Mouse (Mus musculus) kidney, adult 2 months (tissue): ENCODE data around the gene Ripply3.

Experiments
- CTCF ChIP-seq: fragments of 200-500 bp; conservative IDR thresholded peaks from 2 replicates; pipeline ENCODE4 v1.5.1; 2011; ENCODE audit warnings: low read depth, mild to moderate bottlenecking, control low read depth, low read length, moderate library complexity, mixed read lengths; ENCODE audit not compliant: insufficient read depth, insufficient read length
- POLR2A ChIP-seq: fragments of 200-500 bp; IDR thresholded peaks from one replicate; pipeline ENCODE4 v1.6.1; 2011; ENCODE audit warnings: low read depth, low read length, control low read depth

DNA sequence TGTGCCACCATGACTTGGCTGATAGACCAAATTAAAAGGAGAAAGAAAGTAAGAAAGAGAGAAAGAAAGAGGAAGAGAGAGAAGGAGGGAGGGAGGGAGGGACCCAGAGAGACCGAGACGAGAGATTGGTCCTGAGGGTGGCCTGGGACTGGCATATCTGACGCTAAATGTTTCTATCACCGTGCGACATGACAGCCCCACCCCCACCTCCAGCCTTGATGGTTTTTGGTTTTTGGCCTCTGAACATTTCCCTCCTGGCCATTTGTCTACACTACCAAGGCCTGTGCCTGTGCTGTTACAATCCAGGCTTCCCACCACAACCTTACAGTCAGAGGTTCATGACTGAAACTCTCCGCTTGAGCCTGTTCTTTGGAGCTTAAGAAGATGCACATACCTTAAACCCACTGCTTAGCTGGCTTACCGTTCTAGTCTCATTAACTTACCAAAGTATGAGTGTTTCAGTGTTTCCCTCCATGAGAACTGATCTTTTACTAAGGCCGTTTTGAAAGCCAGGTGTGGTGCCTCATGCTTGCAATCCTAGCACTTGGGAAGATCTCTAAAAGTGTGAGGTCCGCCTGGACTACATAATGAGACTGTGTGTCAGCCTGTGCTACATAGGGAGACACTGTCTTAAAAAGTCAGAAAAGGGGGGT lies 3.1 kb downstream of the Ripply3 start:
- TF ChIP-seq CTCF (no peak), POLR2A (no peak)
